Mouse (Mus musculus) left cerebral cortex, adult 18-20 months (tissue): ENCODE measurements at regions not wholly inside any gene's neighbourhood (a gene's known extent, or its start where the extent isn't known, plus 50 kb on each side); places are given as distances from the start of the nearest gene placed in this dataset.

Experiments
- DNase-seq, 2 experiments: peaks; one replicate each; pipeline ENCODE4 v3.0.0; 2021 to 2022; ENCODE audit warnings: low spot score in 2 of 2, mixed read lengths in 1 of 2

- no peak for DNase-seq
Measured at GRCm38 (mm10) chr13:52045349-52045748, 198.9 kb downstream of the Gadd45g start.

- DNase-seq: no peak
Measured at GRCm38 (mm10) chr13:52046020-52046419, 199.5 kb downstream of the Gadd45g start.

- no peak for DNase-seq
Measured at GRCm38 (mm10) chr13:52046700-52047099, 200.2 kb downstream of the Gadd45g start.

GRCm38 (mm10) chr13:52047937-52048336, 201.5 kb downstream of the Gadd45g start:
- DNase-seq: no peak

- no peak for DNase-seq
Measured at GRCm38 (mm10) chr13:52048777-52049176, 202.3 kb downstream of the Gadd45g start.

- DNase-seq: no peak
Measured at GRCm38 (mm10) chr13:52049249-52049648, 202.8 kb downstream of the Gadd45g start.

- no peak for DNase-seq
Measured at GRCm38 (mm10) chr13:52055741-52056140, 209.3 kb downstream of the Gadd45g start.

GRCm38 (mm10) chr13:52057456-52057855, 211.0 kb downstream of the Gadd45g start:
- DNase-seq: no peak

GRCm38 (mm10) chr13:52059756-52060417, 213.4 kb downstream of the Gadd45g start:
- DNase-seq: no peak

GRCm38 (mm10) chr13:52060418-52060870, 214.0 kb downstream of the Gadd45g start:
- no peak for DNase-seq

GRCm38 (mm10) chr13:52061454-52061853, 215.0 kb downstream of the Gadd45g start:
- no peak for DNase-seq

- DNase-seq: no peak
Measured at GRCm38 (mm10) chr13:52061881-52062280, 215.4 kb downstream of the Gadd45g start.

GRCm38 (mm10) chr13:52062576-52062975, 216.1 kb downstream of the Gadd45g start:
- DNase-seq: no peak

GRCm38 (mm10) chr13:52065274-52065673, 218.8 kb downstream of the Gadd45g start:
- DNase-seq: no peak

GRCm38 (mm10) chr13:52065720-52066119, 219.2 kb downstream of the Gadd45g start:
- DNase-seq: no peak

GRCm38 (mm10) chr13:52067048-52067447, 220.6 kb downstream of the Gadd45g start:
- no peak for DNase-seq

GRCm38 (mm10) chr13:52068886-52069439, 222.5 kb downstream of the Gadd45g start:
- no peak for DNase-seq

GRCm38 (mm10) chr13:52069714-52070113, 223.2 kb downstream of the Gadd45g start:
- no peak for DNase-seq

GRCm38 (mm10) chr13:52070731-52071663, 224.5 kb downstream of the Gadd45g start:
- DNase-seq: no peak

GRCm38 (mm10) chr13:52077616-52078015, 231.1 kb downstream of the Gadd45g start:
- peak; percentile 31 to 44 for DNase-seq

- no peak for DNase-seq
Measured at GRCm38 (mm10) chr13:52078561-52078960, 232.1 kb downstream of the Gadd45g start.
